12 mouse cellular contexts compared by ENCODE assay signal in the genomic region with DNA sequence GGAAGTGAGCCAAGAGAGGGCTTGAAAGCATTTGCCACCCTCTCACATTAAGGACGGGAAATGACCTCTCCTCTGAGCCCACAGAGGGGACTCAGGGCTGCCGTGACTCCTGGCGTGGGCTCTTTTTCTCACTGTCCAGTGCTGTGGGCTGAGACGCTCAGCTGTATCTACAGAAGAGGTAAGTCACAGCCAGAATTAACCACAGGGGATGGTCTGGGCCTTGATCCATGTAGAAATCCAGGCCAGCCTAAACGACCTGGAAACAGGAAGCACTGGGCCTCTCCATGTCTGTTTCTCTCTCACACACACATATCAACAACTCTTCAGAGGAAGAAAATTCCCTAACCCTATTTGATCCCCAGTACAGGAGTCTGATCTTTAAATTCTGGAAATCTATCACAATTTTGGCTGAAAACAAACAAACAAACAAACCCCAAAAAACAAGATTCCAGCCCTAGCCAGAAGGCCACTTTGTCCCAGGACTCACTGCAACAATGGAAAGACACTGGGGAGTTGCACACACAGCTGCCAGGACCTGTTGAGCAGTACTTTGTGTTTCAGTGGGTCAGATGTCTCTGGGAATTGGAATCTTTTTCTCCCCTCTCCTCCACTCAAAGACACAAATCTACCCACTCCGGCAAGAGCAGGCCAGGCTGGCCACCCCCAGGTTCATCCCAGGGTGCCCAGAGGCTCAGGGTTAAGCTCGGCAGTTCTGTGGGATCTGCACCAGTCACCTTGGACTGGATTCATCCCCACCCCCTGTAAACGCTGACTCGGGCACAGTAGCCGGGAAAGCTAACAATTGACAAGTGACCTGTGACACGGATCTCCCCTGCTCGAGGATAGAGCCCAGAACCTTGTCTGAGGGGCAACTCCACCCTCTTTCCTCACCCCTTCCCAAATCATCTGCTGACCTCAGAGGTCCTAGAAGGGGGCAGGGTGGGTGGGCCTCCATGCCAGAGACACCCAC.
DNase-seq lines count a peak whose midpoint lies in the region; ATAC-seq and TF ChIP-seq lines count a peak whose summit lies in the region.
"Had no signal": no experiment of that assay in that cellular context is flagged by ENCODE, and none has a peak within 500 bp of the region (broad histone marks: within the 10 kb centered on the region; RNA-seq: fewer than 3 reads in every experiment).

No protein-coding gene starts in this region.

- no peak for DNase-seq in forebrain, embryonic 11.5 days (ENCODE audit: low spot score)
- no peak for DNase-seq in forebrain, postnatal 0 days
- DNase-seq in kidney, postnatal 0 days (ENCODE audit: low spot score): no peak
- DNase-seq in kidney, adult 2 months: no peak
- DNase-seq in embryonic facial prominence, embryonic 11.5 days (ENCODE audit: low spot score): no peak
- no peak for DNase-seq in right cerebral cortex, postnatal 25 days
- DNase-seq: adrenal gland, postnatal 36 days; B cell, adult 2 months; kidney, postnatal 36 days; lung, postnatal 36 days had no signal

- peaks cover 5% of the 10 kb centered on the region; the same call in 1 of the 2 replicates for H3K4me1 ChIP-seq in forebrain, embryonic 11.5 days (replicated peaks; ENCODE audit: control insufficient read depth, insufficient read depth, low read length)
- peaks cover 13% of the 10 kb centered on the region for H3K4me1 ChIP-seq in forebrain, postnatal 0 days (ENCODE audit: insufficient read depth)
- H3K4me1 ChIP-seq in kidney, postnatal 0 days (replicated peaks; ENCODE audit: insufficient read depth, low read length): peaks cover 4% of the 10 kb centered on the region; the same call in 1 of the 2 replicates
- H3K4me1 ChIP-seq in kidney, adult 2 months (ENCODE audit: control insufficient read depth, insufficient read depth, low read length): no peaks in the 10 kb centered on the region; the same call in 1 of the 2 replicates
- 0 out of 2 replicates have a peak, but pooled peaks cover 2% of the 10 kb centered on the region for H3K4me1 ChIP-seq in embryonic facial prominence, embryonic 11.5 days (ENCODE audit: control insufficient read depth, insufficient read depth, low read length)
- peaks cover 43% of the 10 kb centered on the region for H3K4me1 ChIP-seq in heart, embryonic 15.5 days (replicated peaks)

- no peak overlapping the region for H3K4me2 ChIP-seq in forebrain, embryonic 11.5 days (ENCODE audit: low read depth, low read length, severe bottlenecking)
- no peak overlapping the region for H3K4me2 ChIP-seq in forebrain, postnatal 0 days (ENCODE audit: low read depth)
- H3K4me2 ChIP-seq in kidney, postnatal 0 days (ENCODE audit: low read length): no peak overlapping the region
- H3K4me2 ChIP-seq in embryonic facial prominence, embryonic 11.5 days (ENCODE audit: low read depth, low read length): no peak overlapping the region
- no peak overlapping the region for H3K4me2 ChIP-seq in heart, embryonic 15.5 days

- no peak for TF ChIP-seq CTCF in forebrain, postnatal 0 days (IDR thresholded peaks at IDR 0.05; ENCODE audit: low read depth)
- no peak for TF ChIP-seq CTCF in kidney, postnatal 0 days (IDR thresholded peaks at IDR 0.05; ENCODE audit: low read depth)
- TF ChIP-seq CTCF in kidney, adult 2 months (conservative IDR thresholded peaks at IDR 0.05; ENCODE audit: insufficient read depth, insufficient read length, low read depth, low read length): no peak

- no peaks in the 10 kb centered on the region for H3K36me3 ChIP-seq in forebrain, embryonic 11.5 days (ENCODE audit: control insufficient read depth, insufficient read depth, low read length)
- no peaks in the 10 kb centered on the region for H3K36me3 ChIP-seq in forebrain, postnatal 0 days (ENCODE audit: insufficient read depth)
- H3K36me3 ChIP-seq in kidney, postnatal 0 days (ENCODE audit: insufficient read depth, low read length): no peaks in the 10 kb centered on the region
- no peaks in the 10 kb centered on the region for H3K36me3 ChIP-seq in kidney, adult 2 months (ENCODE audit: control insufficient read depth, insufficient read depth, low read length)
- H3K36me3 ChIP-seq in embryonic facial prominence, embryonic 11.5 days (replicated peaks; ENCODE audit: control insufficient read depth, insufficient read depth, low read depth, low read length): no peaks in the 10 kb centered on the region
- no peaks in the 10 kb centered on the region for H3K36me3 ChIP-seq in heart, embryonic 15.5 days

- no peaks in the 10 kb centered on the region for H3K27me3 ChIP-seq in forebrain, embryonic 11.5 days (ENCODE audit: control insufficient read depth, insufficient read depth, low read length)
- no peaks in the 10 kb centered on the region for H3K27me3 ChIP-seq in forebrain, postnatal 0 days (ENCODE audit: insufficient read depth, low read length)
- no peaks in the 10 kb centered on the region for H3K27me3 ChIP-seq in kidney, postnatal 0 days (ENCODE audit: insufficient read depth, low read length)
- H3K27me3 ChIP-seq in kidney, adult 2 months (replicated peaks; ENCODE audit: control insufficient read depth, insufficient read depth, low read length): no peaks in the 10 kb centered on the region
- no peaks in the 10 kb centered on the region for H3K27me3 ChIP-seq in embryonic facial prominence, embryonic 11.5 days (ENCODE audit: control insufficient read depth, insufficient read depth, low read length)
- no peaks in the 10 kb centered on the region for H3K27me3 ChIP-seq in heart, embryonic 15.5 days

- H3K4me3 ChIP-seq in forebrain, embryonic 11.5 days (ENCODE audit: low read depth, low read length): no peak overlapping the region
- no peak overlapping the region for H3K4me3 ChIP-seq in forebrain, postnatal 0 days (ENCODE audit: low read depth, low read length)
- H3K4me3 ChIP-seq in kidney, postnatal 0 days (replicated peaks; ENCODE audit: low read depth, low read length): no peak overlapping the region
- H3K4me3 ChIP-seq in kidney, adult 2 months (ENCODE audit: insufficient read depth, low read depth, low read length): no peak overlapping the region
- no peak overlapping the region for H3K4me3 ChIP-seq in embryonic facial prominence, embryonic 11.5 days (ENCODE audit: low read depth, low read length)
- no peak overlapping the region for H3K4me3 ChIP-seq in heart, embryonic 15.5 days

- peak overlapping the region; percentile 27; the same call in 1 of the 2 replicates for H3K9ac ChIP-seq in forebrain, embryonic 11.5 days (ENCODE audit: low read length)
- H3K9ac ChIP-seq in forebrain, postnatal 0 days: no peak overlapping the region
- H3K9ac ChIP-seq in kidney, postnatal 0 days (ENCODE audit: low read depth, low read length): 0 out of 2 replicates have a peak overlapping the region, but pooled peaks have one; percentile 13
- peak overlapping the region; percentile 18; the same call in 1 of the 2 replicates for H3K9ac ChIP-seq in embryonic facial prominence, embryonic 11.5 days (replicated peaks; ENCODE audit: low read length)
- H3K9ac ChIP-seq in heart, embryonic 15.5 days: no peak overlapping the region

- ATAC-seq in forebrain, embryonic 11.5 days (replicated peaks; ENCODE audit: low FRiP score): no peak
- no peak for ATAC-seq in forebrain, postnatal 0 days
- ATAC-seq in kidney, postnatal 0 days (replicated peaks; ENCODE audit: low FRiP score, low read depth): no peak
- no peak for ATAC-seq in embryonic facial prominence, embryonic 11.5 days (replicated peaks; ENCODE audit: insufficient number of reproducible peaks, low FRiP score, low TSS enrichment, low read depth)
- no peak for ATAC-seq in heart, embryonic 15.5 days (replicated peaks; ENCODE audit: insufficient number of reproducible peaks, insufficient read depth, low FRiP score, low read depth)
- no peak for ATAC-seq in CD4-positive, CD25-positive, alpha-beta regulatory T cell, adult 4 months

- H3K27ac ChIP-seq in forebrain, embryonic 11.5 days (ENCODE audit: low read depth, low read length): no peak overlapping the region
- H3K27ac ChIP-seq in forebrain, postnatal 0 days (ENCODE audit: low read depth, low read length): no peak overlapping the region
- H3K27ac ChIP-seq in kidney, postnatal 0 days: no peak overlapping the region
- no peak overlapping the region for H3K27ac ChIP-seq in kidney, adult 2 months (ENCODE audit: insufficient read depth, low read depth, low read length)
- no peak overlapping the region for H3K27ac ChIP-seq in embryonic facial prominence, embryonic 11.5 days (replicated peaks; ENCODE audit: low read depth, low read length)
- H3K27ac ChIP-seq in heart, embryonic 15.5 days: peak overlapping the region; percentile 63

- no peak for TF ChIP-seq POLR2A in kidney, adult 2 months (IDR thresholded peaks at IDR 0.05; ENCODE audit: low read depth, low read length)

- 48% methylated on average over 12 of the region's 12 CpGs for WGBS in forebrain, embryonic 11.5 days
- WGBS in forebrain, postnatal 0 days: 54% methylated on average over 12 of the region's 12 CpGs
- WGBS in kidney, postnatal 0 days: 31% methylated on average over 12 of the region's 12 CpGs
- 60% methylated on average over 12 of the region's 12 CpGs for WGBS in kidney, adult 2 months
- 35% methylated on average over 12 of the region's 12 CpGs for WGBS in embryonic facial prominence, embryonic 11.5 days
- 44% methylated on average over 12 of the region's 12 CpGs for WGBS in heart, embryonic 15.5 days

- no peaks in the 10 kb centered on the region for H3K9me3 ChIP-seq in forebrain, embryonic 11.5 days (ENCODE audit: control insufficient read depth, low read length)
- no peaks in the 10 kb centered on the region for H3K9me3 ChIP-seq in forebrain, postnatal 0 days (ENCODE audit: low read length)
- H3K9me3 ChIP-seq in kidney, postnatal 0 days (replicated peaks; ENCODE audit: low read length): no peaks in the 10 kb centered on the region
- no peaks in the 10 kb centered on the region for H3K9me3 ChIP-seq in embryonic facial prominence, embryonic 11.5 days (replicated peaks; ENCODE audit: control insufficient read depth, low read length)
- no peaks in the 10 kb centered on the region for H3K9me3 ChIP-seq in heart, embryonic 15.5 days (replicated peaks)

Comparison
In these comparisons a context has a peak if more than half of its experiments do, and no peak if none do; other contexts are left out.
1. H3K9ac ChIP-seq: peak in forebrain, embryonic 11.5 days (single experiment), kidney, postnatal 0 days (single experiment) and embryonic facial prominence, embryonic 11.5 days (single experiment); none in forebrain, postnatal 0 days (single experiment) and heart, embryonic 15.5 days (single experiment).